Mouse (Mus musculus) liver, adult (tissue): ENCODE measurements around the gene Gm21586.
"Not testable (repeated sequence)": the region's sequence is repeated elsewhere in the genome, so short reads cannot be mapped to it uniquely, and the experiment has no call there.

Experiments used
- GATA4 ChIP-seq: IDR thresholded peaks from 2 replicates; pipeline ENCODE4 v1.6.1; 2014; ENCODE audit warnings: mild to moderate bottlenecking, low read length; ENCODE audit not compliant: insufficient replicate concordance

Gene Gm21586

GRCm38 (mm10) chr4:42439078-42439477 lies at the start of gene Gm21586:
Gm21586 (plus strand) TSS chr4:42439378.
- not testable (repeated sequence) for TF ChIP-seq GATA4

GRCm38 (mm10) chr4:42466452-42466851 lies 27.3 kb downstream of the Gm21586 start, which contains the start of gene Gm2163:
Gm2163 (plus strand) TSS chr4:42466752.
- TF ChIP-seq GATA4: not testable (repeated sequence)
